ENCODE assay signal across 10 mouse cellular contexts in genomic region chr7:99183751-99184150, GRCm38 (mm10). TPM values are rescaled to one million over a fixed set of nuclear protein-coding genes. Genes with fewer than 3 reads are reported as not detected.
A peak's percentile ranks its signal among the peaks of the same experiment; 100 is the strongest.
DNase-seq lines count a peak whose midpoint lies in the region; ATAC-seq and TF ChIP-seq lines count a peak whose summit lies in the region.
"Had no signal": no experiment of that assay in that cellular context is flagged by ENCODE, and none has a peak within 500 bp of the region (broad histone marks: within the 10 kb centered on the region; RNA-seq: fewer than 3 reads in every experiment).

No protein-coding gene starts in this region.

- 71% methylated on average over 6 of the region's 6 CpGs for WGBS in heart, embryonic 12.5 days
- 67% methylated on average over 6 of the region's 6 CpGs for WGBS in stomach, embryonic 15.5 days
- WGBS in stomach, postnatal 0 days = 69% methylated on average over 6 of the region's 6 CpGs
- 27% methylated on average over 6 of the region's 6 CpGs for WGBS in liver, embryonic 12.5 days (ENCODE audit: insufficient replicate concordance)
- 72% methylated on average over 6 of the region's 6 CpGs for WGBS in stomach, embryonic 16.5 days
- WGBS in cerebellum, adult 2 months = 81% methylated on average over 6 of the region's 6 CpGs

- peaks cover 5% of the 10 kb centered on the region; the same call in 1 of the 2 replicates for H3K4me1 ChIP-seq in heart, embryonic 12.5 days (replicated peaks)
- peaks cover 9% of the 10 kb centered on the region for H3K4me1 ChIP-seq in stomach, embryonic 15.5 days
- H3K4me1 ChIP-seq in stomach, postnatal 0 days (replicated peaks; ENCODE audit: control insufficient read depth, insufficient read depth) = no peaks in the 10 kb centered on the region
- H3K4me1 ChIP-seq in liver, embryonic 12.5 days = peaks cover 40% of the 10 kb centered on the region
- H3K4me1 ChIP-seq in stomach, embryonic 16.5 days (ENCODE audit: control insufficient read depth, insufficient read depth, low read length) = peaks cover 14% of the 10 kb centered on the region
- H3K4me1 ChIP-seq in cerebellum, adult 2 months (ENCODE audit: control insufficient read depth, insufficient read depth, low read length) = peaks cover 12% of the 10 kb centered on the region; the same call in 1 of the 2 replicates

- no peak for ATAC-seq in heart, embryonic 12.5 days (ENCODE audit: insufficient number of reproducible peaks, low FRiP score)
- no peak for ATAC-seq in stomach, embryonic 15.5 days (ENCODE audit: insufficient read depth, low FRiP score, low read depth)
- ATAC-seq in stomach, postnatal 0 days (ENCODE audit: low FRiP score, low TSS enrichment) = no peak
- ATAC-seq in liver, embryonic 12.5 days = no peak
- ATAC-seq in stomach, embryonic 16.5 days (ENCODE audit: insufficient read depth, low FRiP score) = no peak

- no peaks in the 10 kb centered on the region for H3K36me3 ChIP-seq in heart, embryonic 12.5 days
- H3K36me3 ChIP-seq in stomach, embryonic 15.5 days = no peaks in the 10 kb centered on the region
- no peaks in the 10 kb centered on the region for H3K36me3 ChIP-seq in stomach, postnatal 0 days (ENCODE audit: control insufficient read depth, insufficient read depth, low read length)
- no peaks in the 10 kb centered on the region for H3K36me3 ChIP-seq in liver, embryonic 12.5 days
- H3K36me3 ChIP-seq in stomach, embryonic 16.5 days (ENCODE audit: control insufficient read depth, insufficient read depth, low read length) = no peaks in the 10 kb centered on the region

- TF ChIP-seq EP300 in stomach, postnatal 0 days (optimal IDR thresholded peaks at IDR 0.05) = no peak

- no peaks in the 10 kb centered on the region for H3K9me3 ChIP-seq in heart, embryonic 12.5 days (replicated peaks)
- H3K9me3 ChIP-seq in stomach, embryonic 15.5 days = no peaks in the 10 kb centered on the region
- no peaks in the 10 kb centered on the region for H3K9me3 ChIP-seq in stomach, postnatal 0 days (ENCODE audit: control insufficient read depth, low read length)
- H3K9me3 ChIP-seq in liver, embryonic 12.5 days (replicated peaks) = no peaks in the 10 kb centered on the region
- no peaks in the 10 kb centered on the region for H3K9me3 ChIP-seq in stomach, embryonic 16.5 days (replicated peaks; ENCODE audit: control insufficient read depth, low read length)

- H3K27me3 ChIP-seq in heart, embryonic 12.5 days (replicated peaks) = peaks cover 42% of the 10 kb centered on the region
- H3K27me3 ChIP-seq in stomach, embryonic 15.5 days (replicated peaks) = no peaks in the 10 kb centered on the region
- no peaks in the 10 kb centered on the region for H3K27me3 ChIP-seq in stomach, postnatal 0 days (ENCODE audit: control insufficient read depth, insufficient read depth, low read length)
- H3K27me3 ChIP-seq in liver, embryonic 12.5 days (replicated peaks) = peaks cover 53% of the 10 kb centered on the region
- no peaks in the 10 kb centered on the region for H3K27me3 ChIP-seq in stomach, embryonic 16.5 days (ENCODE audit: control insufficient read depth, insufficient read depth, low read length)
- H3K27me3 ChIP-seq in cerebellum, adult 2 months (ENCODE audit: control insufficient read depth, insufficient read depth, low read length) = no peaks in the 10 kb centered on the region

- no peak overlapping the region for H3K4me3 ChIP-seq in heart, embryonic 12.5 days
- H3K4me3 ChIP-seq in stomach, embryonic 15.5 days (replicated peaks) = no peak overlapping the region
- H3K4me3 ChIP-seq in stomach, postnatal 0 days (ENCODE audit: low read depth, low read length) = no peak overlapping the region
- no peak overlapping the region for H3K4me3 ChIP-seq in liver, embryonic 12.5 days
- no peak overlapping the region for H3K4me3 ChIP-seq in stomach, embryonic 16.5 days (replicated peaks; ENCODE audit: low read length)
- no peak overlapping the region for H3K4me3 ChIP-seq in cerebellum, adult 2 months (replicated peaks; ENCODE audit: insufficient read depth, low read depth, low read length)
- H3K4me3 ChIP-seq: erythroblast, embryonic 14.5 days had no signal

- peak overlapping the region; percentile 94; the same call in 1 of the 2 replicates for H3K4me2 ChIP-seq in heart, embryonic 12.5 days
- peak overlapping the region; percentile 96; the same call in 1 of the 2 replicates for H3K4me2 ChIP-seq in stomach, embryonic 15.5 days
- H3K4me2 ChIP-seq in stomach, postnatal 0 days (replicated peaks; ENCODE audit: low read depth) = no peak overlapping the region
- peak overlapping the region; percentile 96; the same call in 1 of the 2 replicates for H3K4me2 ChIP-seq in liver, embryonic 12.5 days
- H3K4me2 ChIP-seq in stomach, embryonic 16.5 days (ENCODE audit: low read depth, low read length) = peak overlapping the region; percentile 97; the same call in 1 of the 2 replicates

- H3K9ac ChIP-seq in heart, embryonic 12.5 days = no peak overlapping the region
- no peak overlapping the region for H3K9ac ChIP-seq in stomach, embryonic 15.5 days
- no peak overlapping the region for H3K9ac ChIP-seq in stomach, postnatal 0 days (ENCODE audit: low read length)
- no peak overlapping the region for H3K9ac ChIP-seq in liver, embryonic 12.5 days
- peak overlapping the region; percentile 95; the same call in 1 of the 2 replicates for H3K9ac ChIP-seq in stomach, embryonic 16.5 days (ENCODE audit: low read length)

- no peak for TF ChIP-seq CTCF in stomach, postnatal 0 days (IDR thresholded peaks at IDR 0.05; ENCODE audit: low read depth)
- TF ChIP-seq CTCF in cerebellum, adult 2 months (IDR thresholded peaks at IDR 0.05; ENCODE audit: borderline replicate concordance, insufficient read depth, low read depth, low read length) = no peak

- no peak for DNase-seq in heart, adult 8-10 months (ENCODE audit: low spot score)
- DNase-seq in stomach, postnatal 0 days (ENCODE audit: low spot score) = no peak
- no peak for DNase-seq in kidney, postnatal 10 days
- DNase-seq in cerebellum, adult 2 months = no peak

- H3K27ac ChIP-seq in heart, embryonic 12.5 days (ENCODE audit: poor library complexity, severe bottlenecking) = no peak overlapping the region
- H3K27ac ChIP-seq in stomach, embryonic 15.5 days = no peak overlapping the region
- H3K27ac ChIP-seq in stomach, postnatal 0 days (replicated peaks) = no peak overlapping the region
- H3K27ac ChIP-seq in liver, embryonic 12.5 days = no peak overlapping the region
- peak overlapping the region; percentile 51; the same call in 1 of the 2 replicates for H3K27ac ChIP-seq in stomach, embryonic 16.5 days (ENCODE audit: low read length)
- H3K27ac ChIP-seq in cerebellum, adult 2 months (ENCODE audit: insufficient read depth, low read length) = no peak overlapping the region

- no peak for TF ChIP-seq POLR2A in cerebellum, adult 2 months (IDR thresholded peaks at IDR 0.05; ENCODE audit: borderline replicate concordance, insufficient read depth, low read length)

RNA-seq across cellular contexts. Expression of gene Dgat2, which starts 1.2 kb away (rescaled TPM):
- polyA plus RNA-seq in heart, embryonic 12.5 days (2016; fragmentation: Nextera tagmentation; extraction: Ambion mirVana) = 10.0 and 10.3 TPM in 2 replicates
- total RNA-seq in heart, adult 8-10 months (2022) = 100 to 1,000 TPM; 341 to 454 (median 381) TPM
- 70.2 and 72.0 TPM in 2 replicates for polyA plus RNA-seq in stomach, embryonic 15.5 days (2015; fragmentation: Nextera tagmentation; extraction: Ambion mirVana)
- 307 and 320 TPM in 2 replicates for polyA plus RNA-seq in stomach, postnatal 0 days (2015; fragmentation: Nextera tagmentation; extraction: Ambion mirVana)
- 57.5 and 59.3 TPM in 2 replicates for polyA plus RNA-seq in liver, embryonic 12.5 days (2016; fragmentation: Nextera tagmentation; extraction: Ambion mirVana)
- 103 and 124 TPM in 2 replicates for polyA plus RNA-seq in stomach, embryonic 16.5 days (2015; fragmentation: Nextera tagmentation; extraction: Ambion mirVana)
- polyA plus RNA-seq in cerebellum, adult 2 months (2012; rRNA removed) = 26.2 and 28.1 TPM in 2 replicates

RNA-seq across cellular contexts. Expression of gene Uvrag, which starts 42.8 kb away (rescaled TPM):
- polyA plus RNA-seq in heart, embryonic 12.5 days (2016; fragmentation: Nextera tagmentation; extraction: Ambion mirVana) = 18.8 and 19.6 TPM in 2 replicates
- 10 to 100 TPM; 17.5 to 22.1 (median 20.3) TPM for total RNA-seq in heart, adult 8-10 months (2022)
- 19.1 and 19.4 TPM in 2 replicates for polyA plus RNA-seq in stomach, embryonic 15.5 days (2015; fragmentation: Nextera tagmentation; extraction: Ambion mirVana)
- 9.8 and 10.7 TPM in 2 replicates for polyA plus RNA-seq in stomach, postnatal 0 days (2015; fragmentation: Nextera tagmentation; extraction: Ambion mirVana)
- polyA plus RNA-seq in liver, embryonic 12.5 days (2016; fragmentation: Nextera tagmentation; extraction: Ambion mirVana) = 13.5 and 15.1 TPM in 2 replicates
- polyA plus RNA-seq in stomach, embryonic 16.5 days (2015; fragmentation: Nextera tagmentation; extraction: Ambion mirVana) = 14.4 and 14.8 TPM in 2 replicates
- polyA plus RNA-seq in cerebellum, adult 2 months (2012; rRNA removed) = 19.2 TPM in 2 replicates

RNA-seq across cellular contexts. Expression of gene Mogat2, which starts 54.7 kb away (rescaled TPM):
- polyA plus RNA-seq in heart, embryonic 12.5 days (2016; fragmentation: Nextera tagmentation; extraction: Ambion mirVana) = 2.5 and 3.1 TPM in 2 replicates
- total RNA-seq in heart, adult 8-10 months (2022) = not detected
- polyA plus RNA-seq in stomach, embryonic 15.5 days (2015; fragmentation: Nextera tagmentation; extraction: Ambion mirVana) = 28.1 and 34.5 TPM in 2 replicates
- polyA plus RNA-seq in stomach, postnatal 0 days (2015; fragmentation: Nextera tagmentation; extraction: Ambion mirVana) = 8.7 and 9.4 TPM in 2 replicates
- 28.8 and 33.9 TPM in 2 replicates for polyA plus RNA-seq in liver, embryonic 12.5 days (2016; fragmentation: Nextera tagmentation; extraction: Ambion mirVana)
- polyA plus RNA-seq in stomach, embryonic 16.5 days (2015; fragmentation: Nextera tagmentation; extraction: Ambion mirVana) = 31.3 and 33.7 TPM in 2 replicates
- polyA plus RNA-seq in cerebellum, adult 2 months (2012; rRNA removed) = 0.05 TPM in 1 of 2 replicates, not detected in the other
- total RNA-seq: heart, adult 2 months had no signal
- polyA plus RNA-seq: erythroblast, embryonic 14.5 days had no signal
